Mouse (Mus musculus) liver, adult (tissue): ENCODE measurements around the gene 4930453N24Rik.

ENCODE experiments used
- GATA4 ChIP-seq: IDR thresholded peaks from 2 replicates; pipeline ENCODE4 v1.6.1; 2014; ENCODE audit warnings: mild to moderate bottlenecking, low read length; ENCODE audit not compliant: insufficient replicate concordance

4930453N24Rik gene

DNA sequence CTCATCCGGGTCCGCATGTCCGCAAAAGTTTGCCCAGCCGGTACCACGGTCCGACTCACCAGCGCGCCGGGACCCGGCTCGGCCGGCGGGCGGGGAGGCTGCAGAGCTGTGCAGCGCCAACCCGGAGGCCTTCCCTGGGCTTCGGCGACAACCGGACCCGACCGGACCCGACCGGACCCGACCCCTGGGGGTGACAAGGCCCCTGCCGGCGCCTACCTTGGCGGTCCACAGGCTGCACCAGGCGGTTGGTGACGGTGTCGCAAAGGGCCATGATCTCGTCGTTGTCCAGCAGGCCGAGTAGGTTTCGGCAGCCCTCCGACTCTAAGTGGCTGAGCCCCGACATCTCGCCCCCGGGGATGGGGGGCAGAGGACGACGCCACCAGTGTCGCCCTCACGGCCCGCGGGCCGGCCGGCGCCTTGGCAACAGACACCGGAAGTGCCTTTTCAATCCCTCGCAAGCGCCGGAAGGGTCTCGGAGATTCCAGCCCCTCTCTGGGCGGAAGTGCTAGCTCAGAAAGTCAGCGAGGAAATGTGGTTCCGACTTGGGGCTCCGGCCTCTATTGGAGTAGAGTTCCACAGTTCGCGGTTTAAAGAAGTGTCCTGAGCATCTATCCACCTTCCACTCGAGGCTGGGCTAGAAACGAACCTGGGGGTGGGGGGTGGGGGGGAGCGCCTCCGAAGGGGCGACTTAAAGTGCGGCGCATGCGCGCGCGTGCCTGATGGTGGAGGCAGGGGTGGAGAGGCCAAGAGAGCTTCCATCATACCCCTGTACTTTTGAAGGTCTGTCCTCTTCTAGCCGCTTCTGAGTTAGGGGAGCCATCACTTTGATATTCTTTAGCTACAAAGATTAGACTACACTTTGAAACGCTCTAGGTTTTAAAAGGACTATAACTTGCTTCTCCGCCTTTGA, at the start of gene 4930453N24Rik:
4930453N24Rik (minus strand) TSS at position 641 of the 910 bp plus-strand sequence.
- peak; percentile 49; the same call in 1 of the 2 replicates for TF ChIP-seq GATA4

DNA sequence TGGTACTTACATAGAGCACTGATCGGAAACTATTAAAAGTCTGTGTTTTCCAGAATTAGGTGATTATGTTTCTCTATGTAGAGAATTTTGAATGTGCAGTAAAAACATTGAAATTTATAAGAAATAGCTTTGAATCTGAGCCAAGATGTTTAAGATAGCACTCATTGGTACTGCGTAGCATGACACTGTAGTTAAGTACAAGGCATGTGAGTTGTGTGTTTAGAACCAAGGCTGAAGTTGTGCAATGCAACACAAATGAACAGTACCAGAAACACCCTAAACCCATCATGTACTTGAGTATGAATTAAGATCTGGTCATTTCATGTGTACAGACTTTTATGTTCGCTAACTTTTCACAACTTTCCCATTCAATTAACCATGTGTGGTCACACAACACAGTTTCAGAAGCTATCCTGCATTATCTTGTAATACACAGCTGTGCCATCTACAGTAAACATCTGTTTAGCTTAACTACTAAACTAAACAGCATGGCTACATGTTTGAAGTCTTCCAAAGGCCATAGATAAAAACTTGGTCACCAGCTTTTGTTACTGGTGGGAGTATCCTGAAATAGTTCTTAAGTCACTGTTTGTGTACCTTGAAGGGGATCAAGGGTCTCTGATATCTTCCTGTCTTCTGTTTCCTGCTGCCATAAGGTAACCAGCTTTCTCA, 46.3 kb upstream of the 4930453N24Rik start:
- TF ChIP-seq GATA4 = no peak

DNA sequence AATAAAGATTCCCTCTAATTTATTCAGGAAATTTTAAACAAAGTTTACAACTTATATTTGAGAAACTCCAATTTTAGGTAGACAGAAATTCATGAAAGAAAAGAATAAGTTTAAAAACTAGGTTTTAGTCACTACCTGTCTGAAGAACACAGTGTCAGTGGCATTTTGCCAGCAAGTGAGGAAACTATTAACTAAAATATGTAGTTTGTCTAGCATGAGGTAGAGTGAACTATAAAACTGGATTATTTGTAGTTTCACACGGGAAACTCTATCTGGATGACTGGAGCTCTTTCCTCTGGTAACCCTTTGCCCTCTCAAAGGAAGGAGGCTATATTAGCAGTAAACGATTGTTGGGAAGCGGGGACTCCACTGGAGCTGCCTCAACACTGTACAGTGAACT, 32.1 kb upstream of the 4930453N24Rik start:
- no peak for TF ChIP-seq GATA4

DNA sequence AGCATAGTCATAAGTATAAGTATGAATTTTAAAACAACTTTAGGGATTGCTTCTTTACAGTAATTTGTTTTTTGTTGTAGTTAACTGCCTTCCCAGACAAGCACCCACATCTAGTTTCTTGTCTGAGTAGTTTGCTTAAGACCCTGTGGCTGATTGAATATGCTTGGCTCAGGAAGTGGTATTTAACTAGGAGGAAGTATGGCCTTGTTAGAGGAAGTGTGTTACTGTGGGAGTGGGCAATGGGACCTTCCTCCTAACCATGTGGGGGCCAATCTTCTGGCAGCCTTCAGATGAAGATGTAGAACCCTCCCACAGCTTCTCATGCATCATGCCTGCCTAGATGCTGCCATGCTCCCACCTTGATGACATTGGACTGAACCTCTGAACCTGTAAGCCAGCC, 30.7 kb upstream of the 4930453N24Rik start:
- no peak for TF ChIP-seq GATA4

DNA sequence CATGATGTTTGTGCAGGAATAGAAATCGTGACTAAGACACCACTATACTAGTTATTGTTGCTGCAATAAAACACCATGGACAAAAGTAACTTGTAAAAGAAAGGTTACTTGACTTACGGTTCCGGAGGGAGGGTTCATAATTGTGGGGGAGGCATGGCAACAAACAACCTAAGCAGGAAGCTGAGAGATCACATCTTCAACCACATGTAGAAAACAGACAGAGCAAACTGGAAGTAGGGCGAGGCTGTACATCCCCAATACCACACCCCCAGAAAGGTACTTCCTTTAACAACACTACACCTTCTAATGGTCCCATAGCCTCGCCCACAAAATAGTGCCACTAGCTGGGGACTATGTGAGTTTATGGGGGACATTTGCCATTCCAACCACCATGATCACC, 29.4 kb upstream of the 4930453N24Rik start:
- TF ChIP-seq GATA4 = no peak

DNA sequence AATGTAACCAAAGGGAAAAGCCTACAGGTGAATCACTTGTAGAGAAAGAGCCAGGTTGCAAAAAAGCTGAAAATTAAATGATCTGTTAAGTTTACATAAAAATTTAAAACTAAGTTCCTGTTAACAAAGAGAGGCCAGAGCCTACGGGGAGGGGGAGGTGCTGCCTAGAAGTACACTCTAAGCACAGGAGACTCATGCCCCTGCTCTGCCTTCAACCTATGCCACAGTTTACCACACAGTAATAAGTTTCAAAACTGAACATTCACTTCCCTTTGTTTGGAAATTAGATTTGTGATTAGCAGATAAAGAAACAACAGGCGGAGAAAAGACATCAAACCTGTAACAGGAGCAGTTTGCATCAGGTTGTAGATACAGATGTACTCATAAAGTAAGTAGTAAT, 23.8 kb upstream of the 4930453N24Rik start:
- no peak for TF ChIP-seq GATA4

DNA sequence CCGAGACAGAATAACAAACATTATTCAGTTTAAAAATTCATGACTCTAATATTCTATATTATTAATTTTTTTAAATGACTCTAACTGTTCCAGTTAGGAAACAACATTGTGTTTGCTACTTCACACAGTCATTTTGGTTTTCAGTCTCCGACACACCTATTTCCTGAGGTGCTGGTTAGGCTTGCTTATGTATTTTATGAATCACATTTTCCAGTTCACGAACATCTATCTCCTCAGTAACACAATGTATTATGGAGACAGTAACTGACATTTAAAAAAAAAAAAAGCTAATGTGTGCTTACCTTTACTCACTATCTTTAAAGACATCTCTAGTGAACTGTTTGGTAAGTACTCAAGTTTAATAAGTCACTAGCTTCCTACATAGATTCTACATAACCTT, 18.7 kb upstream of the 4930453N24Rik start:
- TF ChIP-seq GATA4 = no peak

DNA sequence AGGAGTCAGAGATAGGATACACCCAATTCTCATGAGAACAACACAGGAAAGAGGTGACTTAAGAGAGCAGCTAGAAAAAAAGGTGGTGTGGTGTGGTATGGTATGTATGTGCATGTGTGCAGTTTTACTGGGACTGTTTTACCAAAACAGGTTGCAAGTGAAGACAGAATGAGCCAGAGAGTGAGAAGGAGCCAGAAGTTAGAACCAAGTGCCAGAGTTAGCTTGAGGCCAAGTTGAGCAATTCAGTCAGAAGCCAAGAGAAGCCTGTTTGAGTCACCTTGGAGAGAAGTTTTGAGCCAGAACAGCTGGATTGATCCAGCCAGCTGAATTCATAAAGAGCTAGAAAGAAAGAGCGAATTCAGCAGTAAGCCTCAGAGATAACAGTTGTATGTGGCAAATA, 4.6 kb upstream of the 4930453N24Rik start:
- TF ChIP-seq GATA4 = no peak

DNA sequence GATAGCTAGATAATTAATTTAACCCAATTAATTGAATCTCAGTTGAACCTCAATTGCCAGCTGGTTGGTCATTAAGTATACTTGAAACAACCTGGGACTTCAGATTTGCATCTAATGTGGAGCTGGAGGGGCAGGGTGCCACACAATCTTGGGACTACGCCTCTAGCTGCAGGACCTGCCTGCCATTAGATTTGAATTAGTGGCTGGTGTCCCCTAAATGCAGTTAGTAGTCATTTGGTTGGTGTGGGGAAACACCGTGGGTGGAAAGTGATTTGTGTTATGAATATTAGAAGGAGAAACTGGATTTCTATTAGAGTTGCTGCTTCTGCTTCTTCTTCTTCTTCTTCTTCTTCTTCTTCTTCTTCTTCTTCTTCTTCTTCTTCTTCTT, 464 bp upstream of the 4930453N24Rik start:
- no peak for TF ChIP-seq GATA4

DNA sequence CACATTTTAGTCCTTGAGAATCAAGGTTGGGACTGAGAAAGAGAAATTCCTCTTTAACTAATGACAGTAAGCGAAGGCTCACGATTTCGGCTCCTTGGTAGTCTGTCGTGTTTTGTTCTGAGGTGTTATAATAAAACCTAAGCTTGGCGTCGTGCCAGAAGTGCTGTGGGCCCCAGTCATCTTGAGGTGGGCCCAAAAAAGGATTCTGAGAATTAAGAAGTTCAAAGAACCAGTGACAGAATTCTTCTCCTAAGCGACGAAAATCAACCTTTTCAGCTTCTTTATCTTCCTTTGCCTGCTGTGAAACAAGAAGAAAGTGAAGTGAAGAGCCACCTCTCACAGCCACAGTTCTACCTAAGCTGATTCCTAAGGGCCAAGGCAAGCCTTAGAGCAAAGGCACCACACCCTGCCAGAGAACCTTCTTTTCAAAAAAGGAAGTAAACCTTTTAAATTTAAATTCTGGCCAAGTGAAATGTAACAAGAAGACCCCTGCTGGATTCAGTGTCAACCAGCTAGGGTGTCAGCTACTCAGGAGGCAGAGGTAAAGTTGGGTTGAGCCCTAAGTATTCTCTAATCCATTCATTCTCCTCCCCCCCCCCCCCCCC, 4.2 kb downstream of the 4930453N24Rik start:
- no peak for TF ChIP-seq GATA4

DNA sequence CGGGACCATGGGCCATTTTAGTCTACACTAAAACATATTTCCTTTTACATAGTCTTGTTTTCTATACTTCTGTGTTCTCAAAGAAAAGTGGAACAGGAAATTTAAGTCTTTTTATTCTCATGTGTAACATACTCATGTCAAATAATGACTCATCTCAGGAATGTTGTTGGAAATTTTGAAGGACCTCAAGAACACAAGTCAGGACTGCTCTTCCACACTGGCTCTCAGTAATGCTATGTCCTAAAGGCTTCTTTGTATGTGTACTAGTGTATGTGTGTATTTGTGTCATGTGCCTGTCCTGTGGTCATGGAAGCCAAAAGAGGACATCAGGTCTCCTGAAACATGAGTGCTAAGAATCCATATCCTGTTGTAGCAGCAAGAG, 11.7 kb downstream of the 4930453N24Rik start:
- TF ChIP-seq GATA4 = no peak

DNA sequence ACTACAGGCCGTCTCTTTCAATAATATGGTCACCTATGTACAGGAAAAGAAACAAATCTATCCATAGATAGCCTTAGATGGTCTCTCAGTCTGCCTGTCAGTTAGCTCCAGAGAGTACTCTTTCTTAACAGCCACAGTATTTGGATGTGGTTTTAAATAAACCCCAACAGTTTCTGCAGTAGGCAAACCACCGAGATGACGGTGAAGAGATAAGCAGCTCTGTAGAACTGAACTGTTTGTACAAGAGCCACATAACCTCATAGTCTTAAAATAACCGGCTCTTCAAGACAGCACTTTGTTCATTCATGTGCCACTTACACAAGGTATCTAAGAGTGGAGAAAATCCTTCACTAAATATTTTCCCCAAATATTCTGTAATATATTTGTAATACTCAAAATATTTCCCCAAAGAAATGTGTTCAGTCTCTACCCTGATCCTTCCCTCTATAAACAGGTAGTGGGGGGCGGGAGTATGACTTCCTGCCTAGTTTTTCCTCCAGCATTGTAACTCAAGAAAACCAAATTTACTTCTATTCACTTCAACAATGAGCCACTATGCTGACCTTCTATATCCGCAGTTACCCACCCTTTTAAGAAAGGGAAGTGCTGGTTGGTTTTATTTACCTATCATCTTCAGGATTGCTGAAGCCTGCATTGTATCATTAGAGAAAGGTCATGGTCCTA, 12.3 kb downstream of the 4930453N24Rik start:
- TF ChIP-seq GATA4 = no peak

DNA sequence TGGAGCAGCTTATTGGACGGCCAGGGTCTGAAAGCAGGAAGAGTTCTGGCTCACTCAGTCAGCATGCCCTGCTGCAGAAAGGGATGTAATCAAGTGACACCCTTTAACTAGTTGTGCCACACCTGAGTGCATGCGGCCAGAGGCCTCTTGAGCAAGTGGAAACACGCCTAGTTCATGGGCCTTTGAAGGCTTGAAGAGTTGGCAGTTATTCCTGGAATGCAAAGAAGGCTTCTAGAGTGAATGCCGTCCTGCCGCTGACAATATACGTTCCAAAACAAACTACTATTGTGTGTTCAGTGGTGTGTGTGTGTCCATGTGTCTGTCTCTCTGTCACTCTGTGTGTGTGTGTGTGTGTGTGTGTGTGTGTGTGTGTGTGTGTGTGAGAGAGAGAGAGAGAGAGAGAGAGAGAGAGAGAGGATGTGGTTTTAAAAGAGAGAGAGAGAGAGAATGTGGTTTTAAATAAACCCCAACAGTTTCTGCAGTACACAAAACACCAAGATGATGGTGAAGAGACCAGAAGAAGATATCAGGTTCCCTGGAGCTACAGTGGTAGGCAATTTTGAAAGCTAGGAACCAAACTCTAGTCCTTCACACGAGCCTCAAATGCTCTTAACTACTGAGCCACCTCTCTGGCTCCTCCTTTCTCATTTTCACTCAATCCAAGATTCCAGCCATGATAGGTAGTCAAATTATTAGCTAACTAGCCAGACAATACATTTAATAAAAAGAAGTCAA, 13.1 kb downstream of the 4930453N24Rik start:
- no peak for TF ChIP-seq GATA4

DNA sequence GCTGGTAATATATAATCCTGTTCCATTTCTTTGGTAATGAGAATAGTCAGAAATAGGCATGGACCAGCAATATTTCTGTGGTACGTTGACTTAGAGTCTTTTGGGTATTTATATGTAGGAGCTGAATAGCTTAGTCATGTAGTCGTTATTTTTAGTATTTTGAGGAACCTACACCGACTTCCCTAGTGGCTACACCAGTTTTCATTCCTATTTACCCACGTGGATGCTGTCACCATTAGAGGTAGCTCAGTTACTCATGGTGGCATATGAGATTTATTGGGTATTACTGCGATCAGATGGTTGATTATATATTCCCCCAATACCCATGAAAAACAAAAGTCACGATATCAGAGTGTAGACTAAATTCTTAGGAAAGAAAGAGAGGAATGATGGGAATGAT, 14.6 kb downstream of the 4930453N24Rik start:
- TF ChIP-seq GATA4 = no peak

DNA sequence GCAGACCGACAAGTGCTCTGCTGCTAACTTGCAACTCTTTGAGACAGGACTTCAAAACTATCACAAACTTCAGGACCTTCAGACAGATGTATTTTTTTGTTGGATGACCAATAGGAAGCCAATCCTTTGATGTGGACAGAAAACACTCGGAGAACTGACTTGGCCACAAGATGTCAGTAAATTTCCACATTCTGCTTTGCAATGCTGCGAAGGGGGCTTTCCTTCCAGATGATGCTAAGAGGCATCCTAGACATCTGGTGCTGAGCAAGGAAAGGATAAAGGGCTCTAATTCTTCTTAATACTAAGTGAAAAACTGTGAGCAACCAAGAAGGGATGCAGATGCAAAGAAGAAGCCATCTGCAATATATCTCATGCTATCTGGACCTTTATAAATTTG, 16.2 kb downstream of the 4930453N24Rik start:
- TF ChIP-seq GATA4 = no peak
